In the genomic region with DNA sequence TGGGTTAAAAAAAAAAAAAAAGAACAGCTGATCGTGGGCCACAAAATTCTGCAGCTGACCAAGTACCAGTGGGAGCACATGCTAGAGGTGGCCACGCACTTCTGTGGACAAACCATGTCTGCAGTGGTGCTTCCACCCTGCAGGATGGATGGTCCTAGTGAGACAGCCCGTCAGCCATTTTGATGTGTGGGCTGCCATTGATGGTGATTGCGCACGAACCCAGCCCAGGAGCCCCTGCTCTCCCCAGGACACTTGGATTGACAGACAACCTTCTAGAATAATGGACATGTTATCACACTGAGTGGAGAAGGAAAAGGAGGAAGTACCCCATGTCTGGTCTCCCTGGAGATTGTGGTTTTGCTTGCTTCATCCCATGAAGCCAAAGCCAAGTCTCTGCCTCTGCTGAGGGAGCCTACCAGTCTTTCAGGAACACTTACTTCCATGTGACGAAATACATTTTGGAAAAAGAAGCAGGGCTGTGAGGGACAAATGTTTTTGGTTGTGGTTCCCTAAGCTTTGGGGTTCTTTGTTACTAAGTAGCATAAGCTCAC, we compare ENCODE assay signal across 25 mouse cellular contexts. TPM values are rescaled to one million over a fixed set of nuclear protein-coding genes. Genes with fewer than 3 reads are reported as not detected.
"Had no signal": no experiment of that assay in that cellular context is flagged by ENCODE, and none has a peak within 500 bp of the region (broad histone marks: within the 10 kb centered on the region; RNA-seq: fewer than 3 reads in every experiment).

No protein-coding gene starts in this region.

- H3K27ac ChIP-seq: kidney, postnatal 0 days; limb, embryonic 10.5 days; limb, embryonic 13.5 days; liver, embryonic 12.5 days; liver, embryonic 15.5 days; macrophage; midbrain, embryonic 13.5 days; neural tube, embryonic 13.5 days; stomach, embryonic 15.5 days had no signal

- H3K9ac ChIP-seq: limb, embryonic 13.5 days; liver, embryonic 12.5 days; liver, embryonic 15.5 days; midbrain, embryonic 13.5 days; neural tube, embryonic 13.5 days; stomach, embryonic 15.5 days had no signal

- H3K4me3 ChIP-seq: limb, embryonic 10.5 days; limb, embryonic 13.5 days; liver, embryonic 12.5 days; liver, embryonic 15.5 days; midbrain, embryonic 13.5 days; myocyte; neural tube, embryonic 13.5 days; stomach, embryonic 15.5 days had no signal

- H3K36me3 ChIP-seq: limb, embryonic 10.5 days; limb, embryonic 13.5 days; liver, embryonic 12.5 days; liver, embryonic 15.5 days; midbrain, embryonic 13.5 days; neural tube, embryonic 13.5 days; stomach, embryonic 15.5 days had no signal

- H3K4me1 ChIP-seq: limb, embryonic 13.5 days; liver, embryonic 12.5 days; liver, embryonic 15.5 days; midbrain, embryonic 13.5 days; neural tube, embryonic 13.5 days; stomach, embryonic 15.5 days had no signal

- H3K9me3 ChIP-seq: limb, embryonic 10.5 days; limb, embryonic 13.5 days; liver, embryonic 12.5 days; liver, embryonic 15.5 days; midbrain, embryonic 13.5 days; neural tube, embryonic 13.5 days; stomach, embryonic 15.5 days had no signal

- DNase-seq: kidney, adult 18-20 months; kidney, adult 9 months; kidney, postnatal 36 days; liver; lung, adult 2 months; lung, postnatal 14 days; retina, postnatal 1 day; right cerebral cortex, postnatal 25 days; thymus, adult 2 months; thymus, postnatal 14 days; thymus, postnatal 4 days had no signal

- ATAC-seq: intestine, embryonic 16.5 days; liver, embryonic 12.5 days; midbrain, embryonic 13.5 days; midbrain, embryonic 16.5 days had no signal

- H3K4me2 ChIP-seq: limb, embryonic 13.5 days; liver, embryonic 12.5 days; liver, embryonic 15.5 days; midbrain, embryonic 13.5 days; neural tube, embryonic 13.5 days; stomach, embryonic 15.5 days had no signal

- H3K27me3 ChIP-seq: limb, embryonic 13.5 days; liver, embryonic 12.5 days; liver, embryonic 15.5 days; midbrain, embryonic 13.5 days; neural tube, embryonic 13.5 days; stomach, embryonic 15.5 days had no signal

RNA-seq across cellular contexts. Expression of gene Amer2, which starts 27.7 kb away (rescaled TPM):
- total RNA-seq: monocyte, adult 5-6 weeks had no signal
- polyA plus RNA-seq: macrophage; myocyte; small intestine, adult 2 months had no signal
